Mouse (Mus musculus) spleen, adult 10 weeks (tissue): Measurements from ENCODE around the gene Hdgfl1. TPM values are rescaled to one million over a fixed set of nuclear protein-coding genes. Genes with fewer than 3 reads are reported as not detected.

Source experiments
- polyA plus RNA-seq: library from polyadenylated mRNA; stranded (reverse); fragments of 350-450 nt; fragmentation: Illumina TruSeq; extraction: RNeasy Lipid Tissue Mini Kit (QIAGEN cat#74804); gene quantifications from one replicate; pipeline ENCODE4 v1.2.3, GENCODE M21; 2015; ENCODE audit warnings: low replicate concordance; ENCODE audit not compliant: insufficient read depth

Hdgfl1 gene
- polyA plus RNA-seq, result not detected

GRCm38 (mm10) chr13:26769955-26770354 lies at the start of gene Hdgfl1:
Hdgfl1 (minus strand) TSS chr13:26770165.

